8 mouse cellular contexts compared by ENCODE assay signal in genomic region chr11:70701221-70701955, GRCm38 (mm10). TPM values are rescaled to one million over a fixed set of nuclear protein-coding genes. Genes with fewer than 3 reads are reported as not detected.
A peak's percentile ranks its signal among the peaks of the same experiment; 100 is the strongest.
DNase-seq lines count a peak whose midpoint lies in the region; ATAC-seq and TF ChIP-seq lines count a peak whose summit lies in the region.

No protein-coding gene starts in this region.

- TF ChIP-seq EP300 in liver, embryonic 14.5 days (IDR thresholded peaks at IDR 0.05; ENCODE audit: low read depth), result no peak

- TF ChIP-seq POLR2A in bone marrow macrophage, adult 2 months (IDR thresholded peaks at IDR 0.05; ENCODE audit: borderline replicate concordance, low read depth, low read length), result no peak

- peak overlapping the region; percentile 100 for H3K27ac ChIP-seq in gastrocnemius, adult 2 months
- H3K27ac ChIP-seq in bone marrow macrophage, adult 2 months (ENCODE audit: insufficient read depth, low read depth, low read length), result 0 out of 2 replicates have a peak overlapping the region, but pooled peaks have one; percentile 55
- H3K27ac ChIP-seq in liver, embryonic 14.5 days, result no peak overlapping the region
- peak overlapping the region; percentile 94 for H3K27ac ChIP-seq in stomach, embryonic 15.5 days

- peak overlapping the region; percentile 75 for H3K4me3 ChIP-seq in gastrocnemius, adult 2 months
- H3K4me3 ChIP-seq in bone marrow macrophage, adult 2 months (ENCODE audit: insufficient read depth, low read length), result peak overlapping the region; percentile 86
- peak overlapping the region; percentile 56 to 77 for H3K4me3 ChIP-seq in liver, embryonic 14.5 days (ENCODE audit: insufficient read depth in 1 of 2, low read depth in 2 of 2, low read length in 2 of 2)
- H3K4me3 ChIP-seq in stomach, embryonic 15.5 days (replicated peaks), result peak overlapping the region; percentile 85

- peak overlapping the region; percentile 66 for H3K9ac ChIP-seq in liver, embryonic 14.5 days (replicated peaks)
- H3K9ac ChIP-seq in stomach, embryonic 15.5 days, result peak overlapping the region; percentile 88

- ATAC-seq in liver, embryonic 14.5 days (ENCODE audit: insufficient read depth), result no peak
- no peak for ATAC-seq in stomach, embryonic 15.5 days (ENCODE audit: insufficient read depth, low FRiP score, low read depth)
- ATAC-seq in erythroid progenitor cell, adult 5-6 weeks (replicated peaks; ENCODE audit: low FRiP score, poor library complexity, severe bottlenecking), result no peak

- 20% methylated on average over 10 of the region's 10 CpGs for WGBS in liver, embryonic 14.5 days (ENCODE audit: insufficient replicate concordance)
- 16% methylated on average over 10 of the region's 10 CpGs for WGBS in stomach, embryonic 15.5 days

- no peak for DNase-seq in gastrocnemius, adult 2 months
- DNase-seq in gastrocnemius, postnatal 14 days, result no peak
- DNase-seq in heart, postnatal 4 days, result peak; percentile 29
- no peak for DNase-seq in liver, embryonic 14.5 days (ENCODE audit: low read depth in 3 of 3, low spot score in 3 of 3)
- DNase-seq in frontal cortex, postnatal 10 days (ENCODE audit: low spot score in 2 of 2), result no peak

- no peak for TF ChIP-seq CTCF in gastrocnemius, adult 2 months (IDR thresholded peaks at IDR 0.05)
- no peak for TF ChIP-seq CTCF in bone marrow macrophage, adult 2 months (IDR thresholded peaks at IDR 0.05; ENCODE audit: low read depth, low read length)
- no peak for TF ChIP-seq CTCF in liver, embryonic 14.5 days (IDR thresholded peaks at IDR 0.05; ENCODE audit: low read depth)

- peak overlapping the region; percentile 89 for H3K4me2 ChIP-seq in liver, embryonic 14.5 days (ENCODE audit: low read depth)
- peak overlapping the region; percentile 80 for H3K4me2 ChIP-seq in stomach, embryonic 15.5 days

- intact Hi-C loops in gastrocnemius, adult 2 months (cut with DNase I), result loop anchor here (2.0 kb wide), 2 partner anchors 15 to 47 kb away; partner anchors contain the start of gene Pfn1
- intact Hi-C loops in gastrocnemius, postnatal 14 days (cut with DNase I; ENCODE audit: low total_unique reads), result no loop called here

- no peaks in the 10 kb centered on the region for H3K9me3 ChIP-seq in liver, embryonic 14.5 days (ENCODE audit: control insufficient read depth, low read length)
- H3K9me3 ChIP-seq in stomach, embryonic 15.5 days, result no peaks in the 10 kb centered on the region

- H3K27me3 ChIP-seq in liver, embryonic 14.5 days (ENCODE audit: control insufficient read depth, insufficient read depth, low read length), result peaks cover 4% of the 10 kb centered on the region
- no peaks in the 10 kb centered on the region for H3K27me3 ChIP-seq in stomach, embryonic 15.5 days (replicated peaks)

- H3K4me1 ChIP-seq in bone marrow macrophage, adult 2 months (ENCODE audit: control insufficient read depth, insufficient read depth, low read length), result peaks cover 15% of the 10 kb centered on the region
- H3K4me1 ChIP-seq in liver, embryonic 14.5 days (replicated peaks; ENCODE audit: control insufficient read depth in 2 of 2, insufficient read depth in 2 of 2, low read length in 1 of 2), result peaks cover 0 to 4% of the 10 kb centered on the region in 2 experiments; a peak in 1 of 4 replicates
- peaks cover 19% of the 10 kb centered on the region for H3K4me1 ChIP-seq in stomach, embryonic 15.5 days

- no peaks in the 10 kb centered on the region for H3K36me3 ChIP-seq in liver, embryonic 14.5 days (replicated peaks; ENCODE audit: control insufficient read depth, insufficient read depth, low read depth)
- peaks cover 27% of the 10 kb centered on the region for H3K36me3 ChIP-seq in stomach, embryonic 15.5 days

RNA-seq across cellular contexts. Expression of gene Kif1c, which starts 1.0 kb away (rescaled TPM):
- 100 to 1,000 TPM; 579 to 631 TPM for total RNA-seq in gastrocnemius, adult 2 months (2021)
- total RNA-seq in gastrocnemius, postnatal 14 days (2021), result 100 to 1,000 TPM; 216 to 226 TPM
- 56.2 and 57.9 TPM in 2 replicates for polyA plus RNA-seq in bone marrow macrophage, adult 2 months (2012; ENCODE audit: insufficient read depth, insufficient read length, missing spikeins)
- 100 to 1,000 TPM; 238 to 241 TPM for total RNA-seq in heart, postnatal 4 days (2021)
- polyA plus RNA-seq in liver, embryonic 14.5 days (2012; rRNA removed), result 4.6 and 5.9 TPM in 2 replicates
- polyA plus RNA-seq in liver, embryonic 14.5 days (2014; fragmentation: Nextera tagmentation; extraction: Ambion mirVana), result 2.2 and 2.9 TPM in 2 replicates
- polyA plus RNA-seq in stomach, embryonic 15.5 days (2015; fragmentation: Nextera tagmentation; extraction: Ambion mirVana), result 4.2 and 4.6 TPM in 2 replicates
- 1.1 and 1.7 TPM in 2 replicates for total RNA-seq in erythroid progenitor cell, adult 5-6 weeks (2015; ENCODE audit: low replicate concordance)
- 2.7 and 3.6 TPM in 2 replicates for total RNA-seq in erythroid progenitor cell, adult 5-6 weeks (2017; ENCODE audit: low replicate concordance)

RNA-seq across cellular contexts. Expression of gene Inca1, which starts 1.4 kb away (rescaled TPM):
- 1 to 10 TPM; 3.8 to 5.7 TPM for total RNA-seq in gastrocnemius, adult 2 months (2021)
- total RNA-seq in gastrocnemius, postnatal 14 days (2021), result 1 to 10 TPM; 2.5 to 3.3 TPM
- polyA plus RNA-seq in bone marrow macrophage, adult 2 months (2012; ENCODE audit: insufficient read depth, insufficient read length, missing spikeins), result 1.7 TPM in 1 of 2 replicates, not detected in the other
- total RNA-seq in heart, postnatal 4 days (2021), result 1 to 10 TPM; 1.7 to 2.2 TPM
- 0.63 and 1.2 TPM in 2 replicates for polyA plus RNA-seq in liver, embryonic 14.5 days (2012; rRNA removed)
- polyA plus RNA-seq in liver, embryonic 14.5 days (2014; fragmentation: Nextera tagmentation; extraction: Ambion mirVana), result 0.71 and 1.4 TPM in 2 replicates
- polyA plus RNA-seq in stomach, embryonic 15.5 days (2015; fragmentation: Nextera tagmentation; extraction: Ambion mirVana), result 1.1 and 1.4 TPM in 2 replicates
- total RNA-seq in erythroid progenitor cell, adult 5-6 weeks (2015; ENCODE audit: low replicate concordance), result not detected in 2 replicates
- total RNA-seq in erythroid progenitor cell, adult 5-6 weeks (2017; ENCODE audit: low replicate concordance), result not detected in 2 replicates

RNA-seq across cellular contexts. Expression of gene Camta2, which starts 13.5 kb away (rescaled TPM):
- 10 to 100 TPM; 39.6 to 44.9 TPM for total RNA-seq in gastrocnemius, adult 2 months (2021)
- 10 to 100 TPM; 21.2 to 25.5 TPM for total RNA-seq in gastrocnemius, postnatal 14 days (2021)
- 71.4 and 84.6 TPM in 2 replicates for polyA plus RNA-seq in bone marrow macrophage, adult 2 months (2012; ENCODE audit: insufficient read depth, insufficient read length, missing spikeins)
- total RNA-seq in heart, postnatal 4 days (2021), result 10 to 100 TPM; 22.2 to 23.5 TPM
- polyA plus RNA-seq in liver, embryonic 14.5 days (2012; rRNA removed), result 2.7 and 3.1 TPM in 2 replicates
- polyA plus RNA-seq in liver, embryonic 14.5 days (2014; fragmentation: Nextera tagmentation; extraction: Ambion mirVana), result 2.1 and 2.5 TPM in 2 replicates
- polyA plus RNA-seq in stomach, embryonic 15.5 days (2015; fragmentation: Nextera tagmentation; extraction: Ambion mirVana), result 13.0 and 15.5 TPM in 2 replicates
- 4.7 and 17.6 TPM in 2 replicates for total RNA-seq in erythroid progenitor cell, adult 5-6 weeks (2015; ENCODE audit: low replicate concordance)
- 0.45 and 0.90 TPM in 2 replicates for total RNA-seq in erythroid progenitor cell, adult 5-6 weeks (2017; ENCODE audit: low replicate concordance)

RNA-seq across cellular contexts. Expression of gene Spag7, which starts 32.2 kb away (rescaled TPM):
- 10 to 100 TPM; 86.3 to 86.4 TPM for total RNA-seq in gastrocnemius, adult 2 months (2021)
- total RNA-seq in gastrocnemius, postnatal 14 days (2021), result 100 to 1,000 TPM; 117 to 122 TPM
- polyA plus RNA-seq in bone marrow macrophage, adult 2 months (2012; ENCODE audit: insufficient read depth, insufficient read length, missing spikeins), result 86.8 and 101 TPM in 2 replicates
- 10 to 100 TPM; 86.2 to 92.3 TPM for total RNA-seq in heart, postnatal 4 days (2021)
- 24.6 and 42.0 TPM in 2 replicates for polyA plus RNA-seq in liver, embryonic 14.5 days (2012; rRNA removed)
- polyA plus RNA-seq in liver, embryonic 14.5 days (2014; fragmentation: Nextera tagmentation; extraction: Ambion mirVana), result 27.4 and 29.6 TPM in 2 replicates
- polyA plus RNA-seq in stomach, embryonic 15.5 days (2015; fragmentation: Nextera tagmentation; extraction: Ambion mirVana), result 152 and 156 TPM in 2 replicates
- total RNA-seq in erythroid progenitor cell, adult 5-6 weeks (2015; ENCODE audit: low replicate concordance), result 36.9 and 38.6 TPM in 2 replicates
- total RNA-seq in erythroid progenitor cell, adult 5-6 weeks (2017; ENCODE audit: low replicate concordance), result 11.1 and 38.0 TPM in 2 replicates

RNA-seq across cellular contexts. Expression of gene Eno3, which starts 44.4 kb away (rescaled TPM):
- 1,000 to 10,000 TPM; 7,153 to 7,488 TPM for total RNA-seq in gastrocnemius, adult 2 months (2021)
- 1,000 to 10,000 TPM; 6,763 to 7,262 TPM for total RNA-seq in gastrocnemius, postnatal 14 days (2021)
- polyA plus RNA-seq in bone marrow macrophage, adult 2 months (2012; ENCODE audit: insufficient read depth, insufficient read length, missing spikeins), result 4.7 and 7.4 TPM in 2 replicates
- total RNA-seq in heart, postnatal 4 days (2021), result 1,000 to 10,000 TPM; 1,339 to 1,391 TPM
- 3.4 and 3.7 TPM in 2 replicates for polyA plus RNA-seq in liver, embryonic 14.5 days (2012; rRNA removed)
- polyA plus RNA-seq in liver, embryonic 14.5 days (2014; fragmentation: Nextera tagmentation; extraction: Ambion mirVana), result 3.6 and 3.9 TPM in 2 replicates
- 13.9 and 16.6 TPM in 2 replicates for polyA plus RNA-seq in stomach, embryonic 15.5 days (2015; fragmentation: Nextera tagmentation; extraction: Ambion mirVana)
- 5.4 and 14.8 TPM in 2 replicates for total RNA-seq in erythroid progenitor cell, adult 5-6 weeks (2015; ENCODE audit: low replicate concordance)
- 2.3 and 11.0 TPM in 2 replicates for total RNA-seq in erythroid progenitor cell, adult 5-6 weeks (2017; ENCODE audit: low replicate concordance)

Comparison
In these comparisons a context has a peak if more than half of its experiments do, and no peak if none do; other contexts are left out.
1. RNA of gene Kif1c, which starts 1.0 kb away (total RNA-seq): 579 to 631 TPM in gastrocnemius, adult 2 months, 238 to 241 TPM in heart, postnatal 4 days and 216 to 226 TPM in gastrocnemius, postnatal 14 days; 1.1 to 3.6 TPM in erythroid progenitor cell, adult 5-6 weeks; every median in the first group is over 10 times any median in the second.
2. Peak in every context shown above with its lines, with median percentiles within 50 percentile points of each other: H3K4me3 ChIP-seq.